Mouse (Mus musculus) ovary, postnatal 10 days (tissue): ENCODE data around the gene Rpl3.
"Not testable (repeated sequence)": the region's sequence is repeated elsewhere in the genome, so short reads cannot be mapped to it uniquely, and the experiment has no call there.

Experiments used
- DNase-seq: peaks from one replicate; pipeline ENCODE4 v3.0.0; 2022; ENCODE audit warnings: low spot score

Gene Rpl3

GRCm38 (mm10) chr15:80091121-80091955 lies at the start of gene Rpl3, which contains the start of gene Syngr1:
TSS of gene Rpl3 (minus strand) at chr15:80091868.
TSS of gene Syngr1 (plus strand) at chr15:80091334.
- DNase-seq: peak; percentile 50

GRCm38 (mm10) chr15:80140878-80141277 lies 49.2 kb upstream of the Rpl3 start:
- no peak for DNase-seq

GRCm38 (mm10) chr15:80140302-80140701 lies 48.6 kb upstream of the Rpl3 start:
- DNase-seq: no peak

DNA sequence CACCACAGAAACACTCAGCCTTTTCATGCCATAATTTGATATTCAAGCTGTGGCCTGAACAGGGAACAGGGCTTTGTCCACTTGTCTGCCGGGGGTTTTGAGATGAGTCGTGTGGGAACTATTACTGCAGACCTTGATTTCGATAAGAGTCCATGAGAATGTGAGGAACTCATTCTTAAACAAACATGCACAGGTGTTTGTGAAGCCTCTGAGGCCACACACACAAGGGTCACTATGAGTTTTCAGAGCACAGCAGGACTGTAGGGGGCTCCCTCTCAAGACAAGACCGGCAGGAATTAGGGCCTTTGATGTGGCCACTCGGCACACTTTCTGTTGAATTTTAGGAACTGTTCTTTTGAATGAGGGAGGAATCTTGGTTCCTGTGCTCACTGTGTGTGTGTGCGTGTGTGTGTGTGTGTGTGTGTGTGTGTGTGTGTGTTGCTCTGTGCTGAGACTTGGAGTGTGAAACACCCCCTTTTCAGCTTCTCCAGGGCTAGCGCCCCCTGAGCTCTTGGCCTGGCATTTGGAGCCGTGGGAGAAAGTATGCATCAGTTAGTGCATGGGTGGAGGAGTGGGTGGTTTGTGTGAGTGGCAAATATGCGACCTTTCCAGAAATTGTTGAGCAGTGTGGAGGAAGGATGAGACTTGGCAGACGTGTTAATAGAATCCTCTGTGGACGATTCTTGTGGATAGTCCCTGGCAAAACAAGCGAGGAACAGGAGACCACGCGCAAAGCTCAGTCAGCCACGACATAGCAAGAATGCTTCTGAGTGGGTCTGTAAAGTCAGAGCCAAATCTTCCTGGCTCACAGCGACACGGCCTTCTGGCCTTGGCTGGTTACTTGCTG lies 46.5 kb upstream of the Rpl3 start:
- DNase-seq: no peak

GRCm38 (mm10) chr15:80136645-80137044 lies 45.0 kb upstream of the Rpl3 start:
- no peak for DNase-seq

GRCm38 (mm10) chr15:80135499-80135898 lies 43.8 kb upstream of the Rpl3 start:
- no peak for DNase-seq

DNA sequence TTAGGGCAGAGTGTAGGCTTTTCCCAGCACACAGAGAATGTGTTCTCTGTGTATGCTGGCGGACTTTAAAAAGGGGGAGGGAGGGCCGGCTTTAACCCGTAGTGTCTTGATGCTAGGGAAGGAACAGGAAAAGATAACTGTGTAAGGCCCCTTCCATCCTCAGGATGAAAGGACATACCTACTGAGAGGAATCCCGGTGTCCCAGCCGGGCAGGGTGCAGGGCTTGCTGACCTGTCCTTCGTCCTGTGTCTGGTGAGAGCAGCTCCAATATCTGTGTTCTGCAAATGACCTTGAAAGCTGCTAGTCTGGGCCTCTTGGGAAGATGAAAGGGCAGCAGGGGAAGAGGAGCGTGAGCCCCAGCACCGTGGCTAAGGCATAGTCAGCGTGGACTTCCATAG lies 42.8 kb upstream of the Rpl3 start:
- no peak for DNase-seq

DNA sequence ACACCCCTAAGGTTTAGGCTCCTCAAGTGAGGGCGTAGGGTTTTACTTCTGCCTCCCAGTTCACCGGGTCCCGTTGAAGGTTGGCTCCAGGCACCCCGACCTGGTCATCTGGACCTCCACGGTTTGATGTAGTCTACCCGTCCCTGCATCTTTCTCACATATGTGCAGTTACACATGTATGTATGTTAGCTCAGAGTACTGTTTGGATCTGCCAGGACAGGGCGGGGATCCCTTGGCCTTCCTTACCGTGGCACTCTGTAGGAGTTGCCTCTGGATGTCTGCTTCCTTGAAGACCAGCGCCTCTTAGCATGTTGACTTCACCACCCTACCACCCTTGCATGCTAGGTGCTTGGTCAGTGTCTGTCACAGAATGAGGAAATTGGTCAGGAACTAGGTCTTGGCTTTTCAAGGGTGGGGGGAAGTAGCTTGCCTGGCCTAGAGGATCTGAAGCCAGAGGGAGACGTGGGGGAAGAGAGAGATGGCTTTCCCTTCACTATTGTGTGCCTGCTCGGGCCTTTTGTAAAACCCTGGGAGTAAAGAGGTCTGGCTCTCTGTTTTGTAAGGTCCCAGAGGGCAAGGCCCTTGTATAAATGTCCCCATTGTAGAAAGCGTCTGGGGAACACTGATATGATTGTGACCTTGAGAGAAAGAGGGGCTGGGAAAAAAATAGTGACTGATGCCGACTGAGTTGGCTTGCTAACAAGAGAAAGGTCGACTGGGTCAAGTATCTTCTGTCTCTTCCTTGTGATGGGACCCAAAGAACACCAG lies 42.2 kb upstream of the Rpl3 start:
- DNase-seq: no peak

DNA sequence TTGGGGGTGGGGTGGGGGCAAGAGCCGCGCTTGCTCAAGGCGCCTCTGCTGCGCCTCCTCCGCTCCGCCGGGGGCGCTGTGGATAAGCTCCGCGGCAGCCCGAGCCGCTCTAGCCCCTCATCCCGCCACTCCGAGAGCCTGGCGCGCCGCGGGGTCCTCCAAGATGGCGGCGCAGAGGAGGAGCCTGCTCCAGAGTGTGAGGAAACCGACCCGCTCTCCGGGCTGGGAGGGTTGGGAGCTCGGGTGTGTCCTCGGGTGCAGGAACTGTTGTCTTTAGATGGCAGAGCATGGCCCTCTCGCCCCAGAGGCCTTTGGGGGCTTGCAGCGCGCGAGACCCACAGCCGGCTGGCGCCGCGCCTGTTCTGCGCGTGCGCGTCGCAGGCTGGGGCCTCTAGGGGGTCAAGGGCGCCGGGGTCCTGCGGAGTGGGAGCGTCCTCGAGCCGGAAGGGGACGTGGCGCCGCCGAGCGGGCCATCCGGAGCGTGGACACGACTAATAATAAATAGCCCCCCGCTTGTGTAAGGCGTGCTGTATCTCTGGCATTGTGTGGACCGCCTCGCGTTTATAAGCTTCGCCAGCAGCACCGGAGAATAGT lies 41.4 kb upstream of the Rpl3 start, which contains the start of gene Tab1:
TSS of gene Tab1 (plus strand) at position 135 of the 594 bp plus-strand sequence.
- peak; percentile 88 for DNase-seq

DNA sequence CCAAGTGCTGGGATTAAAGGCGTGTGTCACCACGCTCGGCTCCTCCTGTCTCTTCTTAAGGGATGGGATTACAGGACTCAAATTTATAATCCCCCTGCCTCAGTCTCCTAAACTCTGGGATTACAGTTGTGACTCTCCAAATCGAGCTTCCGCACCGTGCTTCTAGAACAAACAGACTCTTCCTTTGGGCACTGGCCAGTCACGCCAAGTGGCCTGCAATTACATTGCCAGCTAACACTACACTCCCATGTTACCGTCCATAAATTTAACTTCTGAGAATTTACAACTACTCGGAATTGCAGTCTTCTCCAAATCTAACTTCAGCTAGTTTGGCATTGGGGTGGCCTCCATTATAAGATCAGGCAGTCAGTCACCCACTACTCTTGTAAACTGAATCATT lies 40.8 kb upstream of the Rpl3 start:
- no peak for DNase-seq

DNA sequence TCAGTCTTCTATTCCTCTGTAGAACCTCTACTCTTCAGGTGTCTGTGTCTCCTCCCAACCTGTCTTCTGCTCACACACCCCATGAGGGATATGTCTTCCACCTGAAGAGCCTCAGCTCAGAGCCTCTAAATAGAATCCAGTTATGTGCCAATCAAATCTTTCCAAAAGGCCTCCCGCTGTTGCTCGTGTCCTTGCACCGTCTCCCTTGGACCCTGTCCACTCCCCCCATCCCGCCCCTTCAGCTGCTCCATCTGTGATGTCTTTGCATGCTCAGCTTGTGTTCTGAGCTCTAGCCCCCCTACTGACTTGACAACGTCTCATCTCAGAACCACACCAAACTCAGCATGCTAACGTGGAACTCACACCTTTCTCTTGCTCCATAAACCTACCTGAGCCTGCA lies 39.8 kb upstream of the Rpl3 start:
- DNase-seq: no peak

- no peak for DNase-seq
These were observed 39.0 kb upstream of the Rpl3 start for GRCm38 (mm10) chr15:80130689-80131088.

GRCm38 (mm10) chr15:80129982-80130381 lies 38.3 kb upstream of the Rpl3 start:
- DNase-seq: no peak

GRCm38 (mm10) chr15:80127191-80127590 lies 35.5 kb upstream of the Rpl3 start:
- no peak for DNase-seq

GRCm38 (mm10) chr15:80124651-80125050 lies 33.0 kb upstream of the Rpl3 start:
- DNase-seq: no peak

GRCm38 (mm10) chr15:80122431-80122830 lies 30.8 kb upstream of the Rpl3 start:
- not testable (repeated sequence) for DNase-seq

DNA sequence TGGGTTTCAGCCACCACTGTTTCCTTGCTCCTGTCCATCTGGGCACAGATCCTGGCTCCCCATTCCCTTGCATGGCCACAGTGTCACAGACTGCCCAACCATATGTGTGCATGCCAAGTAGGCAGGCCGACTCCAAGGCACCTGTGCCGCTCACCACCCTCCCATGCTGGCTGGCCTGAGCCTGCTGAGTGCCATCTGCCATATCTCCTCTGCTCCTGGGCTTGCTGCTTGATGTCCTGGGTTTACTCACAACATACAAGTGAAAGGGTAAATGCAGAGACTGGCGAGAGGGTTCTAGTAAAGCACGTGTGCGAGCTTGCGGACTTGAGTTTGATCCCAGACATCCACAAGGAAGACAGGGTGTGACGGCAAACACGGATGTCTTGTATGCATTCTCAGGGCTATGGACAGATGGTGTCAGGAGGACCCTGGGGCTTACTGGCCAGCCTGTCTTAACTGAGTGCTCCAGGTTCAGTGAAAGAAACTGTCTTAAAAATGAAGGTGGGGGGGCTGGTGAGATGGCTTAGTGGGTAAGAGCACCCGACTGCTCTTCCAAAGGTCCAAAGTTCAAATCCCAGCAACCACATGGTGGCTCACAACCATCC lies 30.2 kb upstream of the Rpl3 start:
- DNase-seq: no peak

DNA sequence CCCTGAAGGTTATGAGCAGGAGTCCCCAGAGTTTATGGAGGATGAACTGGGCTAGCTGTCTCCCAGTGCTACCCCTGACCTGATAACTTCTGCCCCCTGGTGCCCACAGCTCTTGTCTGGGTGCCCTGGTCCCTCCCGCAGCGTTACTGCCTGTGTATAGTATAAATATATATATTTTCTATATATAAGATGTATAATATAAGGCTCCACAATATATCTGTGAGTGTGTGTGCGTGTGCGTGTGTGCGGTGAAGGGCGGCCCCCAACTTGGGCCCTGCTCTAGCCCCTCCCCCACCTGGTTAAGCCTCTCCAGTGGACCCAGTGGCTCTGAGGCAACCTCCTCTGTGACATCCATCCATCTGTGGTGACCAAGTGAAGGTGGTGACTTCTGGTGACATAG lies 27.4 kb upstream of the Rpl3 start:
- DNase-seq: no peak

- DNase-seq: no peak
These were observed 25.5 kb upstream of the Rpl3 start for GRCm38 (mm10) chr15:80117154-80117553.

DNA sequence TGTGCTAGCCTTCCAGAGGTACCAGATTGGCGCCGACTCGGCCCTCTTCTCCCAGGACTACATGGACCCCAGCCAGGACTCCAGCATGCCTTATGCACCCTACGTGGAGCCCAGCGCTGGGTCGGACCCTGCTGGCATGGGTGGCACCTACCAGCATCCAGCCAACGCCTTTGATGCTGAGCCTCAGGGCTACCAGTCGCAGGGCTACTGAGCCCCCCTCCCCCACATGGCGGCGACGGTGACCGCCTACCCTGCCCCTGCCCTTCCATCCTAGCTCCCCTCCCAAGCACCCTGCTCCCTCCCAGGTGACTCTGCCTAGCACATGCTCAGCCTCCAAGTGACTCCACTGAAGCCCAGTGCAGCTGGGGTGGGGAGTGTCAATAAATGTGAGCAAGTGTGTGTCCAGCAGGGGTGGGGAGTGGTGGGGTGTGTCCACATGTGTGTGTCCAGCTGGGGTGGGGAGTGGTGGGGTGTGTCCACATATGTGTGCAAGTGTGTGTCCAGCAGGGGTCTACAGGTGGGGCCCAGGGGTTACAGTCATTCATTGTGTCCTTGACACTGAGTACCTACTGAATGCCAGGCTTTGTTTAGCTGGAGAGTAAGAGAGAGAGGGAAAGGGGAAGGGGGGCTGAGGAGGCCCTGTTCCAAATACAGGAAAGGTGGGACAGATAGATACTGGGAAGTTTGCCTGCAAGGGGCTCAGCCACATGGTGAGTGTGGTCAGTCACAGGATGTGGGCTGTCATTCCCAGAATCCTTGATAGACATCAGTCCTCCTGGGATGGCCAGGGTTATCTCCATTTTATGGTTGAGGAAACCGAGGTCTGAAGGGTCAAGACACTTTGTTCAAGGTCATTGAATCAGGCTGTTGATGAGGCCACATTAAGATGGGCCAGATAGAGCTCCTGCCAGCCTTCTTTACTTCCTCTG lies 24.5 kb upstream of the Rpl3 start:
- DNase-seq: no peak
